In the genomic region with DNA sequence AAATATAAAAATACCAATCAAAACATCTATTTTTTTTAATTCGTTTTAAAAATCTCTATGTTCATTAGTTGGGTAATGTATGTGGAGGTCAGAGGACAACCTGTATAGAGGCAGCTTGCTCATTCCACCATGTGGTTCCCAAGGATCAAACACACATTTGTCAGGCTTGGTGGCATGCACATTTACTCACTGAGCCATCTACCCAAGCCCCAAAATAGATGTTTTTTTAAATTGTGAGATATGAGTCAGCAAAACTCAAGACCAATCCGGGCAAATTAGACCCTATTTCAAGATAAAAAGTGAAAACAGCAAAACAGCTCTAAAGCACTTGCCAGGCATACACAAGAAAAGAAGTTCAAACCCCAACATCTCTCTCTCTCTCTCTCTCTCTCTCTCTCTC, we compare ENCODE assay signal across 24 mouse cellular contexts. TPM values are rescaled to one million over a fixed set of nuclear protein-coding genes. Genes with fewer than 3 reads are reported as not detected.
A peak's percentile ranks its signal among the peaks of the same experiment; 100 is the strongest.
DNase-seq lines count a peak whose midpoint lies in the region; ATAC-seq and TF ChIP-seq lines count a peak whose summit lies in the region.
"Had no signal": no experiment of that assay in that cellular context is flagged by ENCODE, and none has a peak within 500 bp of the region (broad histone marks: within the 10 kb centered on the region; RNA-seq: fewer than 3 reads in every experiment).

No protein-coding gene starts in this region.

- 45% methylated on average over 2 of the region's 2 CpGs for WGBS in lung, embryonic 14.5 days

- no peak for DNase-seq in lung, embryonic 14.5 days
- DNase-seq in lung, postnatal 25 days (ENCODE audit: low spot score) = no peak
- peak; percentile 49 for DNase-seq in 416B (ENCODE audit: low read depth)
- peak; percentile 43 for DNase-seq in MEL (ENCODE audit: low read depth, low spot score)
- no peak for DNase-seq in left cerebral cortex, postnatal 4 days
- DNase-seq in embryo, embryonic 9.5 days (ENCODE audit: extremely low spot score) = no peak
- DNase-seq: adrenal gland, postnatal 25 days; cerebellum, adult 18-20 months; gastrocnemius, postnatal 25 days; heart, adult 18-20 months; heart, postnatal 36 days; kidney, postnatal 14 days; thymus, postnatal 4 days had no signal

- H3K27me3 ChIP-seq in lung, embryonic 14.5 days (ENCODE audit: insufficient read depth, low read length) = no peaks in the 10 kb centered on the region
- H3K27me3 ChIP-seq in MEL (ENCODE audit: control insufficient read depth in 1 of 2, insufficient read depth in 2 of 2, low read length in 2 of 2) = no peaks in the 10 kb centered on the region
- H3K27me3 ChIP-seq: forebrain, embryonic 12.5 days; hindbrain, embryonic 13.5 days; limb, embryonic 13.5 days; megakaryocyte, embryonic 14.5 days; midbrain, embryonic 13.5 days; Patski had no signal

- H3K9ac ChIP-seq in lung, embryonic 14.5 days = no peak overlapping the region
- no peak overlapping the region for H3K9ac ChIP-seq in MEL (ENCODE audit: control insufficient read depth, low read depth, low read length, poor library complexity, severe bottlenecking)
- H3K9ac ChIP-seq: forebrain, embryonic 12.5 days; hindbrain, embryonic 13.5 days; limb, embryonic 13.5 days; midbrain, embryonic 13.5 days had no signal

- no peak overlapping the region for H3K4me2 ChIP-seq in lung, embryonic 14.5 days
- H3K4me2 ChIP-seq: forebrain, embryonic 12.5 days; heart, embryonic 11.5 days; hindbrain, embryonic 13.5 days; limb, embryonic 13.5 days; liver, embryonic 11.5 days; midbrain, embryonic 13.5 days had no signal

- 0 out of 2 replicates have a peak overlapping the region, but pooled peaks have one; percentile 12 for H3K27ac ChIP-seq in lung, embryonic 14.5 days (ENCODE audit: low read depth)
- no peak overlapping the region for H3K27ac ChIP-seq in MEL (ENCODE audit: control insufficient read depth, low read depth, low read length)
- H3K27ac ChIP-seq: left cerebral cortex, adult 2 months; limb, embryonic 13.5 days had no signal

- peak; percentile 9; the same call in 1 of the 2 replicates for ATAC-seq in lung, embryonic 14.5 days (ENCODE audit: insufficient read depth)
- ATAC-seq: CD4-positive, CD25-positive, alpha-beta regulatory T cell, adult 4 months; intestine, postnatal 0 days; midbrain, embryonic 13.5 days; Patski had no signal

- no peak for TF ChIP-seq RAD21 in MEL (IDR thresholded peaks at IDR 0.05; ENCODE audit: low read depth, low read length)

- H3K79me2 ChIP-seq in MEL (ENCODE audit: control insufficient read depth, insufficient read depth, low read length, poor library complexity) = peaks cover 58% of the 10 kb centered on the region

- TF ChIP-seq POLR2A in MEL (IDR thresholded peaks at IDR 0.05; ENCODE audit: control insufficient read depth in 1 of 2, insufficient read depth in 1 of 2, low read depth in 1 of 2, low read length in 2 of 2, poor library complexity in 1 of 2) = no peak

- no peaks in the 10 kb centered on the region for H3K9me3 ChIP-seq in lung, embryonic 14.5 days (ENCODE audit: low read depth, low read length)
- no peaks in the 10 kb centered on the region for H3K9me3 ChIP-seq in MEL (replicated peaks; ENCODE audit: insufficient read depth, low read length)
- H3K9me3 ChIP-seq: forebrain, embryonic 12.5 days; hindbrain, embryonic 13.5 days; limb, embryonic 13.5 days; megakaryocyte, embryonic 14.5 days; midbrain, embryonic 13.5 days had no signal

- peaks cover 28% of the 10 kb centered on the region for H3K4me1 ChIP-seq in lung, embryonic 14.5 days (ENCODE audit: insufficient read depth)
- peaks cover 18 to 40% of the 10 kb centered on the region in 2 experiments for H3K4me1 ChIP-seq in MEL (ENCODE audit: control insufficient read depth in 1 of 2, insufficient read depth in 2 of 2, low read length in 2 of 2)

- intact Hi-C loops in left cerebral cortex, postnatal 4 days (cut with DNase I) = no loop called here

- no peak overlapping the region for H3K4me3 ChIP-seq in lung, embryonic 14.5 days (ENCODE audit: low read depth, low read length)
- H3K4me3 ChIP-seq in MEL (ENCODE audit: control insufficient read depth in 1 of 2, insufficient read depth in 1 of 2, low read depth in 2 of 2, low read length in 2 of 2) = no peak overlapping the region
- H3K4me3 ChIP-seq: forebrain, embryonic 12.5 days; hindbrain, embryonic 13.5 days; left cerebral cortex, adult 2 months; limb, embryonic 13.5 days; megakaryocyte, embryonic 14.5 days; midbrain, embryonic 13.5 days had no signal

- TF ChIP-seq EP300 in MEL (IDR thresholded peaks at IDR 0.05; ENCODE audit: low read depth in 1 of 2, low read length in 2 of 2) = no peak

- TF ChIP-seq CTCF in lung, embryonic 14.5 days (IDR thresholded peaks at IDR 0.05; ENCODE audit: low read depth) = no peak
- no peak for TF ChIP-seq CTCF in MEL (IDR thresholded peaks at IDR 0.05 in 2 of 3, conservative IDR thresholded peaks at IDR 0.05 in 1 of 3; ENCODE audit: control insufficient read depth in 1 of 3, insufficient read depth in 1 of 3, low read depth in 2 of 3, low read length in 3 of 3, poor library complexity in 1 of 3, severe bottlenecking in 1 of 3)

- H3K36me3 ChIP-seq in lung, embryonic 14.5 days (ENCODE audit: insufficient read depth) = no peaks in the 10 kb centered on the region
- peaks cover 0 to 33% of the 10 kb centered on the region in 2 experiments; a peak in 2 of 4 replicates for H3K36me3 ChIP-seq in MEL (ENCODE audit: control insufficient read depth in 1 of 2, insufficient read depth in 2 of 2, low read length in 2 of 2)
- H3K36me3 ChIP-seq: forebrain, embryonic 12.5 days; hindbrain, embryonic 13.5 days; limb, embryonic 13.5 days; midbrain, embryonic 13.5 days had no signal

TF ChIP-seq in MEL, 35 proteins besides CTCF, POLR2A, EP300 and RAD21:
- TF ChIP-seq TAL1 (IDR thresholded peaks at IDR 0.05; ENCODE audit: low read length) = no peak
- TF ChIP-seq NELFE (IDR thresholded peaks at IDR 0.05; ENCODE audit: low read depth, low read length) = no peak
- no peak for TF ChIP-seq ZC3H11A (IDR thresholded peaks at IDR 0.05; ENCODE audit: low read depth, low read length)
- TF ChIP-seq ZNF384 (IDR thresholded peaks at IDR 0.05; ENCODE audit: low read depth, low read length) = peak; percentile 67
- TF ChIP-seq CHD2 (IDR thresholded peaks at IDR 0.05; ENCODE audit: low read length) = no peak
- TF ChIP-seq MAFK (IDR thresholded peaks at IDR 0.05; ENCODE audit: borderline replicate concordance, low read depth, low read length) = 0 out of 2 replicates have a peak, but pooled peaks have one; percentile 57
- TF ChIP-seq SIN3A (IDR thresholded peaks at IDR 0.05; ENCODE audit: low read length) = peak; percentile 39; the same call in 1 of the 2 replicates
- peak; percentile 53; the same call in 1 of the 2 replicates for TF ChIP-seq GABPA (IDR thresholded peaks at IDR 0.05; ENCODE audit: low read depth, low read length)

RNA-seq across cellular contexts. Expression of a gene that starts 12.2 kb away (rescaled TPM):
- 32.2 and 33.0 TPM in 2 replicates for polyA plus RNA-seq in lung, embryonic 14.5 days (2014; fragmentation: Nextera tagmentation; extraction: Ambion mirVana)
- 19.1 and 23.9 TPM in 2 replicates for total RNA-seq in MEL (2012; rRNA removed)
- 10 to 100 TPM in 1 of 2 experiments, not detected in 1; 17.2 TPM for polyA plus RNA-seq in MEL (2012; ENCODE audit: insufficient read depth in 1 of 2, insufficient read length in 2 of 2, low read depth in 1 of 2, low replicate concordance in 2 of 2, missing spikeins in 1 of 2)
- 10 to 100 TPM; 55.7 to 55.8 TPM for total RNA-seq in left cerebral cortex, postnatal 4 days (2021)

Comparison
In these comparisons a context has a peak if more than half of its experiments do, and no peak if none do; other contexts are left out.
1. DNase-seq: peak in 416B (single experiment) and MEL (single experiment); none in lung, embryonic 14.5 days (single experiment), lung, postnatal 25 days (single experiment), left cerebral cortex, postnatal 4 days (single experiment) and embryo, embryonic 9.5 days (single experiment).